In the genomic region with DNA sequence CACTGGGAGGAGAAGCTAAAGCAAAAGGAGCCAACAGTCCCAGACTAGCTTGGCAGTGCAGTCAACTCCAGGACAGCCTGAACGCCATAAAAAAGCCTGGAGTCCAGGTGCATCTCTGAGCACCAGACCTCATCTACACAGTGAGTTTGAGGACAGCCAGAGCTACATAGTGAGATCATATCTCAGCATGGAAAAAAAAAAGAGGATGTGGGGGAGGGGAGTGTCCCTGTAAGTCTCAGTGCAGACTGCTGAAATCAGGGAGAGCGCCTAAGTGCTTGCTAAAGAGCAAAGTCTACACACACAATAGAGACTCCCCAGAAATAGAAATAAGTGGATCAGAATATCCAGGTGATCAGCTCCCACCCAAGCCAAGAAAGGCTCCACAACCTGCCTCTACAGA, we compare ENCODE assay signal across 14 mouse cellular contexts. TPM values are rescaled to one million over a fixed set of nuclear protein-coding genes. Genes with fewer than 3 reads are reported as not detected.
DNase-seq lines count a peak whose midpoint lies in the region; ATAC-seq lines count a peak whose summit lies in the region.
"Had no signal": no experiment of that assay in that cellular context is flagged by ENCODE, and none has a peak within 500 bp of the region (broad histone marks: within the 10 kb centered on the region; RNA-seq: fewer than 3 reads in every experiment).

No protein-coding gene starts in this region.

- H3K4me3 ChIP-seq in heart, embryonic 15.5 days: no peak overlapping the region
- H3K4me3 ChIP-seq in embryonic facial prominence, embryonic 14.5 days (ENCODE audit: low read depth, low read length): no peak overlapping the region
- H3K4me3 ChIP-seq: limb, embryonic 15.5 days; neural tube, embryonic 12.5 days had no signal

- H3K27ac ChIP-seq in heart, embryonic 15.5 days: peak overlapping the region; percentile 94
- peak overlapping the region; percentile 2; the same call in 1 of the 2 replicates for H3K27ac ChIP-seq in embryonic facial prominence, embryonic 14.5 days (replicated peaks; ENCODE audit: low read depth, low read length)
- H3K27ac ChIP-seq: hindbrain, postnatal 0 days; limb, embryonic 15.5 days; neural tube, embryonic 12.5 days had no signal

- ATAC-seq in heart, embryonic 15.5 days (replicated peaks; ENCODE audit: insufficient number of reproducible peaks, insufficient read depth, low FRiP score, low read depth): no peak
- ATAC-seq in embryonic facial prominence, embryonic 14.5 days (ENCODE audit: low read depth): no peak
- ATAC-seq in megakaryocyte-erythroid progenitor cell, adult 5-6 weeks (replicated peaks; ENCODE audit: low FRiP score, low TSS enrichment, poor library complexity, severe bottlenecking): 0 out of 2 replicates have a peak, but pooled peaks have one; percentile 24
- ATAC-seq: hindbrain, postnatal 0 days had no signal

- DNase-seq in heart, adult 18-20 months: no peak
- peak; percentile 63 for DNase-seq in lung, postnatal 36 days
- DNase-seq in lung, postnatal 25 days (ENCODE audit: low spot score): no peak
- no peak for DNase-seq in embryonic facial prominence, embryonic 14.5 days (ENCODE audit: low spot score)
- no peak for DNase-seq in embryo, embryonic 10.5 days (ENCODE audit: low spot score)
- no peak for DNase-seq in urinary bladder, postnatal 10 days (ENCODE audit: low spot score)
- DNase-seq: cerebellum, postnatal 14 days; right cerebral cortex, adult 18-20 months had no signal

- no peaks in the 10 kb centered on the region for H3K36me3 ChIP-seq in heart, embryonic 15.5 days
- no peaks in the 10 kb centered on the region for H3K36me3 ChIP-seq in embryonic facial prominence, embryonic 14.5 days (ENCODE audit: control insufficient read depth, insufficient read depth, low read length)
- H3K36me3 ChIP-seq: limb, embryonic 15.5 days; neural tube, embryonic 12.5 days had no signal

- no peaks in the 10 kb centered on the region for H3K27me3 ChIP-seq in heart, embryonic 15.5 days
- no peaks in the 10 kb centered on the region for H3K27me3 ChIP-seq in embryonic facial prominence, embryonic 14.5 days (replicated peaks; ENCODE audit: control insufficient read depth, insufficient read depth, low read length)
- H3K27me3 ChIP-seq: limb, embryonic 15.5 days; neural tube, embryonic 12.5 days had no signal

- no peak overlapping the region for H3K4me2 ChIP-seq in heart, embryonic 15.5 days
- no peak overlapping the region for H3K4me2 ChIP-seq in embryonic facial prominence, embryonic 14.5 days (ENCODE audit: low read depth, low read length)
- H3K4me2 ChIP-seq: limb, embryonic 15.5 days; midbrain, embryonic 11.5 days; neural tube, embryonic 12.5 days had no signal

- H3K4me1 ChIP-seq in heart, embryonic 15.5 days (replicated peaks): peaks cover 86% of the 10 kb centered on the region
- peaks cover 23% of the 10 kb centered on the region for H3K4me1 ChIP-seq in embryonic facial prominence, embryonic 14.5 days (ENCODE audit: control insufficient read depth, insufficient read depth, low read length)

- WGBS in heart, embryonic 15.5 days: 23% methylated on average over 2 of the region's 2 CpGs
- 78% methylated on average over 2 of the region's 2 CpGs for WGBS in embryonic facial prominence, embryonic 14.5 days

- no peaks in the 10 kb centered on the region for H3K9me3 ChIP-seq in heart, embryonic 15.5 days (replicated peaks)
- no peaks in the 10 kb centered on the region for H3K9me3 ChIP-seq in embryonic facial prominence, embryonic 14.5 days (ENCODE audit: control insufficient read depth, low read length)
- H3K9me3 ChIP-seq: limb, embryonic 15.5 days; neural tube, embryonic 12.5 days had no signal

- no peak overlapping the region for H3K9ac ChIP-seq in heart, embryonic 15.5 days
- no peak overlapping the region for H3K9ac ChIP-seq in embryonic facial prominence, embryonic 14.5 days (ENCODE audit: low read depth, low read length)
- H3K9ac ChIP-seq: limb, embryonic 15.5 days; neural tube, embryonic 12.5 days had no signal

RNA-seq across cellular contexts. Expression of a gene that starts 37.1 kb away (rescaled TPM):
- 20.8 and 23.1 TPM in 2 replicates for polyA plus RNA-seq in heart, embryonic 15.5 days (2015; fragmentation: Nextera tagmentation; extraction: Ambion mirVana)
- total RNA-seq in heart, adult 18-20 months (2021): 10 to 100 TPM; 21.4 to 25.5 TPM
- polyA plus RNA-seq in embryonic facial prominence, embryonic 14.5 days (2014; fragmentation: Nextera tagmentation; extraction: Ambion mirVana): 7.8 and 8.6 TPM in 2 replicates
- 0.79 and 1.0 TPM in 2 replicates for total RNA-seq in megakaryocyte-erythroid progenitor cell, adult 5-6 weeks (2014; fragmentation: Nextera tagmentation)
- total RNA-seq in megakaryocyte-erythroid progenitor cell, adult 5-6 weeks (2017): 1.0 TPM in 2 replicates

Comparison
In these comparisons a context has a peak if more than half of its experiments do, and no peak if none do; other contexts are left out.
1. RNA of a gene that starts 37.1 kb away (total RNA-seq): 21.4 to 25.5 TPM in heart, adult 18-20 months; 0.79 to 1.0 TPM in megakaryocyte-erythroid progenitor cell, adult 5-6 weeks; every median in the first group is over 10 times any median in the second.